In the genomic region with DNA sequence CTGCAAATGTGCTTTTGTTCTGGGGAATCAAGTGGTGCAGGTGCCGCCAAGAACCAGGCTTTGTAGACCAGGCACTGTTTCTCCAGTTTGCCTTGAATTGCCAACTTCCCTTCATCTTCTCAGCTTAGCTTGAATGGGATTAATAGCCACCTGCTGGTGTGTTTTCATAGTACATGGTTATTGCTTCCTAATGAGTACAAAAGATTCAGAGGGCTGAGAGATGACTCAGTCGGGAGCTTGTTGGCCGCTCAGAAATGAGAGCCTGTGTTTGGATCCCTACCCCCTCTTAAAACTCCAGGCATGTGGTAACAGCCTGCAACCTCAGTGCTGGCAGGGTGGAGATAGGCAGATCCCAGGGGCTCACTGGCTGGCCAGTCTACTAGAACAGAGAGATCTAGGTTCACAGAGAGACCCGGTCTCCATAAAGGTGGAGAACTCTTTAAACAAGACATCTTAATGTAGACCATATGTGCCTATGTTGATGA, we compare ENCODE assay signal across 9 mouse cellular contexts.
DNase-seq lines count a peak whose midpoint lies in the region; ATAC-seq lines count a peak whose summit lies in the region.
"Had no signal": no experiment of that assay in that cellular context is flagged by ENCODE, and none has a peak within 500 bp of the region (broad histone marks: within the 10 kb centered on the region; RNA-seq: fewer than 3 reads in every experiment).

No protein-coding gene starts in this region.

- DNase-seq in frontal cortex, postnatal 14 days (ENCODE audit: low spot score in 2 of 2) = no peak
- peak; percentile 49 for DNase-seq in urinary bladder, postnatal 14 days (ENCODE audit: low spot score)
- DNase-seq in urinary bladder, adult 2 months (ENCODE audit: low spot score) = no peak
- DNase-seq in layer of hippocampus, postnatal 10 days (ENCODE audit: low spot score in 2 of 2) = peak; percentile 28 to 56
- no peak for DNase-seq in spleen, postnatal 36 days (ENCODE audit: low spot score in 2 of 2)
- DNase-seq in kidney, adult 11 months = no peak

- H3K9ac ChIP-seq in forebrain, embryonic 15.5 days (replicated peaks) = no peak overlapping the region
- H3K9ac ChIP-seq: lung, embryonic 15.5 days had no signal

- ATAC-seq in frontal cortex, adult (ENCODE audit: low TSS enrichment) = peak; percentile 77
- peak; percentile 86 for ATAC-seq in forebrain, embryonic 15.5 days (replicated peaks)

- no peaks in the 10 kb centered on the region for H3K27me3 ChIP-seq in forebrain, embryonic 15.5 days
- H3K27me3 ChIP-seq: lung, embryonic 15.5 days had no signal

- no peak overlapping the region for H3K4me3 ChIP-seq in forebrain, embryonic 15.5 days
- H3K4me3 ChIP-seq: lung, embryonic 15.5 days had no signal

- no peaks in the 10 kb centered on the region for H3K9me3 ChIP-seq in forebrain, embryonic 15.5 days
- H3K9me3 ChIP-seq: lung, embryonic 15.5 days had no signal

- no peak overlapping the region for H3K4me2 ChIP-seq in forebrain, embryonic 15.5 days (replicated peaks)
- H3K4me2 ChIP-seq: lung, embryonic 15.5 days had no signal

- no peaks in the 10 kb centered on the region for H3K4me1 ChIP-seq in forebrain, embryonic 15.5 days
- H3K4me1 ChIP-seq: lung, embryonic 15.5 days had no signal

- no peaks in the 10 kb centered on the region for H3K36me3 ChIP-seq in forebrain, embryonic 15.5 days
- H3K36me3 ChIP-seq: lung, embryonic 15.5 days had no signal

- H3K27ac ChIP-seq in forebrain, embryonic 15.5 days (replicated peaks) = no peak overlapping the region
- H3K27ac ChIP-seq: lung, embryonic 15.5 days had no signal

- 11% methylated on average over 4 of the region's 4 CpGs for WGBS in forebrain, embryonic 15.5 days

Comparison
In these comparisons a context has a peak if more than half of its experiments do, and no peak if none do; other contexts are left out.
1. DNase-seq: peak in urinary bladder, postnatal 14 days (single experiment) and layer of hippocampus, postnatal 10 days (2 of 2); none in frontal cortex, postnatal 14 days (0 of 2), urinary bladder, adult 2 months (single experiment), spleen, postnatal 36 days (0 of 2) and kidney, adult 11 months (single experiment).